Mouse (Mus musculus): Measurements from ENCODE around the gene Rgs3. TPM values are rescaled to one million over a fixed set of nuclear protein-coding genes. Genes with fewer than 3 reads are reported as not detected.

Gene Rgs3
- total RNA-seq, 2 experiments from 2014 or later: 30.5 to 30.6 TPM

DNA sequence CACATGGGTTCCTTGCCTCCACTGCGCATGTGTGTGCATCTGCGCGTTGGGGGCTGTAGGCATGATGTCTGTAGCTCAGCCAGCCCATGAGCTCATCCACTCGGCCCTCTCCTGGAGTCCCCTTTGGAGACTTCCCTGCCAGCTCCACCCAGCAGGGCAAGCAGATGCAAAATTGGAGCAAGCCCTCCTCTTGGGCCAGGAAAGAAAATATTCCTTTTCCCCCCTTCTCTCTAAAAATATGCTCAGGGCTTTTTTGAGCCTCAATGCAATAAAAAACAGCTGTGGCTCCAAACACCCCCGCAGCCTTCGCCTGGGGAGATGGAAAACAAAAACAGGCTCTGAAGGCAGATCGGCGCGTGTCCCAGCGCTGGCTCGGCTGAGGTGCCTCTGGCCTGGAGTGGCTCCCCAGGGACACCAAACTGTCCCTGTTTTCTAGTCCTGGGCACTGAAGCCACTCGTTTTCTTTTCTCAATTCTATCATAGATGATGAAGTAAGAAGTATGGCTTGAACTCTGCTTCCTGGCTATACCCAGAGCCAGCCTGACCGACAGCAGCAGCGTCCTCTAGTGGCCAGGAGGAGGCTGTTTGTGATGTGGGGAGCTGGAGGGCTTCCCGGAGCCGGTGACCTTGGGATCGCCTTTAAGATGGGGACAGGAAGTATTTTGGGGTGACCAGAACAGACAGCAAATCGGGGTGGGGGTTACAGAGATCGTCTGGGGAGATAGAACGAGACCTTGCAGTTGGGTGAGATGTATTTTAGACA lies 168.1 kb downstream of the Rgs3 start:
- intact Hi-C loops (cut with DNase I): no loop called here
- DNase-seq (ENCODE audit: extremely low spot score in 1 of 2, low spot score in 2 of 2): peak in 1 of 2 experiments; percentile 76

DNA sequence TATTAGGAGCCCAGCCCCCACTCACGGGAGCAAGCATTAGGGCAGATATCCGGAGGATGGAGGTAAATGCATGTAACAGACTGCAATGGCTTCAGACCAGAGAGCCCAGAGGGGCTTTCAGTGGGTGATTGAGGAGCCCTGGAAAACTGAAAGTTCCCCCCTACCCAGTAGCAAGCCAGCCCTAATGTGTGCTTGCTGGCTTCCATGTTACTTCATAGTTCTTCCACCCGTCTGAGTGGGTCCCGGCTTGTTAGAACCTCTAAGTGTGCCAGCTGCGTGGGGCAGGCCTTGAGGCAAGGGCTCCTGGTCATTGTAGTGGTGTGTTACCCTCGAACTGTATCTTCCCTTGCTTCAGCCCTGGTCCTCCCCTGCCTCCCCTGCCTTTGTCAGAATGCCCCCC lies 168.8 kb downstream of the Rgs3 start:
- no peak for DNase-seq (ENCODE audit: extremely low spot score in 1 of 2, low spot score in 2 of 2)
- intact Hi-C loops (cut with DNase I): no loop called here

DNA sequence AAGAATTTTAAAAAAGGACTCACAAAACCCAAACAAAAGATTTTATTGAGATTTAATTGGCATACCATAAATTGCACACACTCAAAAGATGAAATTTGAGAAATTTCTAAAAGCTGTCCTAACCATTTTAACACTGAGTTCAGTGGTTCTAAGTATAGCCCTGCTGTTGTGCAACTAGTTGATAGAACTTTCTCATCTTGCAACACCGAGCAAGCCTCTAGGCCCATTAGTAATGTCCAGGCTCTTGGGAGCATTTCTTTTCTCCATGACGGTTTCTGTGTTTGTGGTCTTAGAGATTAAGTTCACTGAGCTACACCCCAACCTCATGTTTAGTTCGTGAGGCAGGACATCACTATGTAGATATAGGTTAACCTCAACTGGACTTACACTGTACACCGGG lies 169.5 kb downstream of the Rgs3 start:
- intact Hi-C loops (cut with DNase I): no loop called here

DNA sequence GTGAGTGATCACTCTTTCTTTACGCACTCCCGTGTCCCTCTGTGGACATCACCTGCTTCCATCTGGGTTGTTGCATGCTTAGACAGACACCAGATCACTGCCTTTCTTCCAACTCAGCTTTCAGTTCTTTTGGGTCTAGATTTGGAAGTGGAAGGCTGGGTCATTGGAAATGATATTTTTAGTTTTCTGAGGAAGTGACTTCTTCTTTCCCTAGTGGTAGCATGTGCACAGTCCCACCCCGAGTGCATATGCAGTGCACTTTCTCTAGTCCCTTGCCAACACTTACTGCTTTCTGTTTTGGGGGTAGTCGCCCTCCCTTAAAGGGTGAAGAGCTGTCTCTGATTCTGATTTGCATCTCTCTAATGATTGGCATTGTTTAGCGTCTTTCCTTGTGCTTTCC lies 170.3 kb downstream of the Rgs3 start:
- DNase-seq (ENCODE audit: extremely low spot score in 1 of 2, low spot score in 2 of 2): no peak
- intact Hi-C loops (cut with DNase I): no loop called here

More for the DNA sequence above, 169.5 kb downstream of the Rgs3 start:
- DNase-seq (ENCODE audit: extremely low spot score in 1 of 2, low spot score in 2 of 2): no peak

DNA sequence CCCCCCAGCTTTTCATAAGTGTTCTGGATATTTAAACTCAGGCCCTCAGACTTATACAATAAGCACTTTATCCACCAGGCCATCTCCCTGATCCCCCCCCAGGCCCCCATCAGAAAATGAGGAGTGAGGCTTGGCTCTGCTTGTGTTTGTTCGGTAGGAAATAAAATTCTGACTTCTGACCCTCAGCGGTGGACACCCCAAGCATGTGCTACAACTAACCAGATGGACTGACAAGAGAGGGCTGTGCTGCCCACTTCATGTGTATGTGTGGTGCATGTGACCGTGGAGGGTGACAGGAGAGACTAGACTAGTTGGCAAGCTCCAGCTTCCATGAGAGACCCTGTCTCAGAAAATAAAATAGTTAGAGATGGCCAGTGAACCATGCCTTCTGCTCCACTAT lies 171.2 kb downstream of the Rgs3 start:
- intact Hi-C loops (cut with DNase I): no loop called here
- DNase-seq (ENCODE audit: extremely low spot score in 1 of 2, low spot score in 2 of 2): no peak

DNA sequence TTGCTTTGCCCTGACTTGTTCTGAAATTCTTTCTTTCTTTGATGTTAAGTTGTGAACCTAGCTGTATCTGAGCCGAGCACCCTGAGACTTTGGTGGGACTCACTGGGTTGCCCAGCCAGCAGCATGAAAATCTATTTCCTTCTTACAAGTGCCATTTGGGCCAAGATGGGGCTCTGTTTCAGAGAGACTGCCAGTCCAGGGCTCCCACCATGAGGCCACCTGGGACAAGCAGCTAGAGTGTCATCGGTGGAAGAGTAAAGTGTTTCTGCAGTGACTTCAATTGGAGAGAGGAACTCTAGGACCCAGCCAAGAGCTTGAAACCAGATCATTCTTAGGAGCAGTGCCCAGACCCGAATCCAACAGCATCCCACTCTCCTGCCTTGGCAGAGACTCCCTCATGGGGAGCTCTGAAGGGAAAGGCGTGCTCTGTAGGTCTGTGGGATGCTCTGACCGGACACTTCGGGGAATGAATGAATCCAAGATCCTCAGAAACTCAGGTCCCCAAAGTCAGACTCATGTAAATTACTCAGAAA lies 171.9 kb downstream of the Rgs3 start:
- DNase-seq (ENCODE audit: extremely low spot score in 1 of 2, low spot score in 2 of 2): no peak
- intact Hi-C loops (cut with DNase I): no loop called here

DNA sequence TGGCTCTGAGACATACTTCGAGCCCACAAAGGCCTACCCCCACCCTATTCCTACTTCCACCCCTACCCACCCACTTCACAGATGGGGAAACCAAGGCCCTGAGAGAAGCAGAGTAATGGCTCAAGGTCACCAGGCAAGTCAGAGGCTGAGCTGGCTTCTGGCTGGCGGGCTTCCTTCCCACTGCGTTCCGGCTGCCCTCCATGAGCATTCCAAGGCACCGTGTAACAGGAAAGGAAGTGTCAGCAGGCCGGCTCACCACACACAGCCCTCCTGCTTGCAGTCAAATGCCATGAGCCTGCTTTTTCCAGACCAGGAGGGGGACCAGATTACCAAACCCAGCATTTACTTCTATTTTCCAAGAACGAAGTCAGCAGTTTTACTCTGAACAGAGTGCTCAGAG lies 172.4 kb downstream of the Rgs3 start:
- DNase-seq (ENCODE audit: extremely low spot score in 1 of 2, low spot score in 2 of 2): peak in 1 of 2 experiments; percentile 43
- intact Hi-C loops (cut with DNase I): no loop called here

DNA sequence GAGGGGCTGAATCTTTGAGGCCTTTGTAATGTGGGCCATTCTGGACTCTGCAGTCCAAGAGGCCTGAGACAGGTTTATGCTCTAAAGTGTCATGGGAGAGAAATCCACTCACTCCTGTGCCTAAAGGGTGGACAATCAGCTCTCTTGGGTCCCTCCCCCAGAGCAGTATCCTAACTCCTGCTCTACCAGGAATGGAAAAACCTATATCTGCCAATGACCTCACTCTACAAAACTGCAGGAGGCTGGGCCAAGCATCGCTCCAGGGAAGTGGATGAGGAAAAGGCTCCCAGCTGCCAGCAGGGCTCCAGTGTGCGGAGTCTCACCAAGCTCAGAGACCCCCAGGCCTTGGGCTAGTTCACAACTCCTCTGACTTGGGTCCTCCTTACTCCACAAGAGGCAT lies 173.2 kb downstream of the Rgs3 start:
- DNase-seq (ENCODE audit: extremely low spot score in 1 of 2, low spot score in 2 of 2): peak in 1 of 2 experiments; percentile 49
- intact Hi-C loops (cut with DNase I): no loop called here

DNA sequence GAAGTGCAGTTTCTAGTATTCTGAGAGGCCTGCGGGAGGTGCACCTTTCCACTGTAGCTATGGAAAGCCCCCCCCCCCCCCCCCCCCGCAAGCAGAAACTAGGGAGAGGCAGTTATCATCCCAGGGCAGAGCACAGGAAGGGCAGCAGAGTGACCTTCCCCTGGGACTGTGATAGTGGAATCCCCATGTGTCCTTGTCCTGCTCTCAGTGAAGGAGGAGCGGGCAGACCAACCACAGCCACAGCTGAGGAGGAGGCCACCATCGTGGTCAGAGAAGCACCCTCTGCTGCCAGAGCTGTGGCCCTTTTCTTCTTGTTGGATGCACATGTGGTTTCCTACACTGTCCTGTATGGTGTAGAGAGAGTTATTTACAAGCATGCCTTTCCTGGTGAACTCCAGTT lies 174.3 kb downstream of the Rgs3 start:
- DNase-seq (ENCODE audit: extremely low spot score in 1 of 2, low spot score in 2 of 2): no peak
- intact Hi-C loops (cut with DNase I): no loop called here

DNA sequence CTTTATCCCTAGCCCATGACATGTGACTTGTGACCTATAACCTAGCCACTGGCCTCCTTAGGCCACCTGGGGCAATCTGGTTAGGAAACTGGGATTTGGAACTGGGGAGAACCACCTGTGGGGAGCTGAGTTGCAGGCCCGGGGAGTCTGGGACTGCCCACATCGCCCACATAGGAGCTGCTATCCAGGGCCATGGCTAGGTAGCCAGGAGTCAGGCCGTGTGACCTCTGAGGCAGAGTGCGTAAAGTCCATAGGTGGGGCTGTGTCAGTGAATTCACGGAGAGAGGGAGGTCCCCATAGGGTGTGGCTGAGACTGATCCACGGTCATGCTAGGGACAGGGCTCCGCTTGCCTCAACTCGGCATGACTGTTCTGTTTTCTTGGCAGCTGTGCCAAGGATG lies 175.6 kb downstream of the Rgs3 start:
- no peak for DNase-seq (ENCODE audit: extremely low spot score in 1 of 2, low spot score in 2 of 2)
- intact Hi-C loops (cut with DNase I): no loop called here

DNA sequence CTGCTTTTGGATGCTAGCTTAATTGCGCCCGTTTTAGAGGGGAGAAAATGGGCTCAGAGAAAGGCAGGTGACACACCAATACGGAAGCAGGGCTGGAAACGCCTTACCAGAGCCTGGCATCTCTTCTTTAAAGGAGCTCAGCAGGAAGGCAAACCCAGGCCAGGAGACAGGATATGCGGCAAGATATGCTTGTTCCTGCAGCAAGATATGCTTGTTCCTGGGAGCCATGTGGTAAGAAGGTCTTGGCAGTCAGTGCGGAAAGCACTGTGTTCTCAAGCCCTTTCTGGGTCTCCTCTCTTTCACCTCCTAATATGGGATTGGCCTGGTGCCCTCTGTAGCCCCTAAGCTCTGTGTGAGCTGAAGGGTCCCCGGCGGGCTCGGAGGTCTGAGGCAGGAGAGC lies 176.2 kb downstream of the Rgs3 start:
- DNase-seq (ENCODE audit: extremely low spot score in 1 of 2, low spot score in 2 of 2): no peak
- intact Hi-C loops (cut with DNase I): no loop called here

DNA sequence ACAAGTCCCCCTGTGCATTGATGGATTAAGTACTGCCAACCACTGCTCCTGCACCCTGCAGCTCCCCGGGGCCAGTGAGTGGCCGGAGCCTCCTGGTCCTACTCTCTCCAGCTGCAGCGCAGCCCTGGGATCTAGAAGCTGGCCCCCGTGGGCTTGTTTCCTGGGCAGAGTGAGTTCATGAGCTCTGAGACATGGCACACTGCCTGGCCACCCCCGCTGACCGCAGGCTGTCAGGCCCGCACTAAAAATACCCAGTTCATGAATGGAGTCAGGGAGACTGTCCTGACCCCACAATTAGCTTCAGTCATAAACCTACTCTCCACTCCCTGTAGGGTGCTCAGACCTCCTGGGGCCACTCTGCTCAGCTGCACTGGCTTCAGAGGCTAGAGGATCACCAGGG lies 176.8 kb downstream of the Rgs3 start:
- intact Hi-C loops (cut with DNase I): no loop called here
- DNase-seq (ENCODE audit: extremely low spot score in 1 of 2, low spot score in 2 of 2): peak in 1 of 2 experiments; percentile 71

DNA sequence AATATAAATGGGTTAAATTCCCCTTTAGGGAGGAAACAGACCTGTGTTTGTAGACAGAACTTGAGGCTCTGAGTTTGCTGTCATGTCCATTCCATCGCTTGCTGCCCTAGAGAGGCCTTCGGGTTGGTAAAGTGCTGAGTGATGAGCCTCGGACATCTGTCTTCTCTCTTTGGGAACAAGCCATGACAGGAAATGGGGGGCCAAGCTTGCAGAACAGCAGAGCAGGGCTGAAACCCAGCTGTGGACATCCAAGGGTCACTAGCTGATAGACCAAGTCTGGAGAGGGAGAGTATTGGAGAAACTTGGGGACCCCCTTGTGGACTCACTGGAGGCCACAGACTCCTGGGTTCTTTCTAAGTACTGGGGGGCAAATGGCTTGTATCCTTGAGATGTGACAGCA lies 177.3 kb downstream of the Rgs3 start:
- peak in 1 of 2 experiments; percentile 45 for DNase-seq (ENCODE audit: extremely low spot score in 1 of 2, low spot score in 2 of 2)
- intact Hi-C loops (cut with DNase I): no loop called here

DNA sequence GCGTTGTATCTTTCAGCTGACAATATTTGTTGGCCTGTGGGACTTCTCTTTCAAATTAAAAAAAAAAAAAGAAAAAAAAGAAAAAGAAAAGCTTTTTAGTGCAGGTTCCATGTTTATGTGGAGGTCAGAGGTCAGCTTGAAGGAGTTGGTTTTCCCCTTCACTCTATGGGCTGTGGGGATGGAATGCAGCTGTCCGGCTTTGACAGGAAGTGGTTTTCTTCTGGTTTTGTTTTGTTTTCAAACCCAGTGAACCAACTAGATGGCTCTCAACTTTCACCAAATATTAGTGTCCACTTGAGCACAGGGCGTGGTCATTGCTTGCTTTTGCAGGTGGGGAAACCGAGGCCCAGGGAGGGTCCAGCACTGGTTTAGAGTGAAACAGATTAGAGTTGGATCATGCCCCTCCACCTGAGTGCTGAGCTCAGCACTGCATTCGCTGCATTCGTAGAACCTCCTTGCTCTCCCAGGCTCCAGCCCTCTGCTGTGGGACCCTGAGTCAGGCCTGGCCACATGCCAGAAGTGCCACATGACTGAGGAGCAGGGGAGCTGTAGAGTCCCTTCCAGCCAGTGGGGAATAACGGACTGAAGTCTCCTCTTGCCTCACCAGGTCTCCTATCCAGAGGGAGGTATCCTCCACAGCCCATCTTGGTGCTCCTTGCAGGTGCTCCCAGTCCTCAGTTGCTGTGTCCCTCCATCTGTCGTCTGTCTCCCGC lies 178.5 kb downstream of the Rgs3 start:
- DNase-seq (ENCODE audit: extremely low spot score in 1 of 2, low spot score in 2 of 2): peak; percentile 44 to 80
- intact Hi-C loops (cut with DNase I): no loop called here

DNA sequence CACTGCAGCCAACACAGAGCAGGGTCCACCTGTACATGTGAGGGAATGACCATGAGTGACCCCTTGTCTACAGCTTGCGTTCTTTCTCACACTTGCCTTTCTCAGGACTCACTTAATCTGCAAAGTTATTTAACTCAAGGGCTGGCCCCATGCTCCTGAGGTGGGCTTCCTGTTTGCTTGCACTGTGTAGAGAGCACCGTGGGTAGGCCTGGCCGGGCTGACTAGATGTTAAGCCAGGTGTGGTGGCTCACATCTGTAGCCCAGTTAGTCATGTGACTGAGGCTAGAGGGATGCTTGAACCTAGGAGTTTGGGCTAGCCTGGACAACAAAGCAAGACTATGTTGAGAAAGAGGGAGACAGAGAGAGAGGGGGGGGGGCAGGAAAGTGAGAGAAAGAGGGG lies 179.3 kb downstream of the Rgs3 start:
- intact Hi-C loops (cut with DNase I): no loop called here
- no peak for DNase-seq (ENCODE audit: extremely low spot score in 1 of 2, low spot score in 2 of 2)

DNA sequence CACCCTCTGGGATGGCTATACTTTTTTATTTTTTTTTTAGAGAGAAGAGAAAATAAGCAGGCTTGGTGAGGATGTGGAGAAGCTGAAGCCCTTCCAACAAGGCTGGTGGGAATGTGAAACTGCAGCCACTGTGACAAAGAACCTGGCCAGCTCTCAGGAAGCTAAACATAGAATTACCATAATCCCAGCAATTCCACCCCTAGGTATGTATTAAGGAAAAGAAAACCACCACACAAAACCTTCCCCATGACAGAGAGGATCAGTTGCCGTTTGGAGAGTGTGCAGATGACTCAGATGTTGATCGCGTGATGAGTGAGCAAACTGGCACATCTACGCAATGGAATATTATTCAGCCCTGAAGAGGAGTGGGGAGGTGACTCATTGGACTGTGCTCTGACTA lies 179.9 kb downstream of the Rgs3 start:
- no peak for DNase-seq (ENCODE audit: extremely low spot score in 1 of 2, low spot score in 2 of 2)
- intact Hi-C loops (cut with DNase I): no loop called here

DNA sequence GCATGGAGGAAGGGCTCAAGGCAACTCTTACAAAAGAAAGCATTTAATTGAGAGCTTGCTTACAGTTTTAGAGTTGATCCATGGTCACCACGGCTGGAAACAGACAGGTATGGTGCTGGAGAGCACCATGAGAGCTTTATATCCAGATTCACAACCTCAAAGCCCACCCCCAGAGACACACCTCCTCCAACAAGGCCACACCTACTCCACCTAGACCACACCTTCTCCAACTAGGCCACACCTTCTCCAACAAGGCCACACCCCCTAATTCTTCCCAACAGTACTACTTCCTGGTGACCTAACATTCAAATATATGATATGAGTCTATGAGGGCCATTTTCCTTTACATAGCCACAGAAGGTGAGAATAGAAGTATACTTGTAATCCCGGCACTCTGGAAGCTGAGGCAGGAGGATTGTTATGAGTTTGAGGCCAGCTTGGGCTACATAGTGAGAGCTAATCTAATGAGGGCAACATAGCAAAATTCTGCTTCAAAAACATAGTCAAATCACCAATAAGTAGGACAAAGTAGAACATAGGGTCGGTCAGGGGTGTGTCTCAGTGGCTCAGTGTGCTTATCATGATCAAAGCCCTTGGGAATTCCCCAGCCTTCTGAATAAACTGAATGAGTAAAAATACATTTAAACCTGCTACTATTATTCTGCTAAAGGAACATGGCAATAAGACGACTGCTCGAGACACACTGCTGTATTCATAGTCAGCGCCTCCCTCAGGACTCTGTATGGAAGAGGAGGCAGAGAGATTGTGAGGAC lies 180.8 kb downstream of the Rgs3 start:
- DNase-seq (ENCODE audit: extremely low spot score in 1 of 2, low spot score in 2 of 2): no peak
- intact Hi-C loops (cut with DNase I): no loop called here

DNA sequence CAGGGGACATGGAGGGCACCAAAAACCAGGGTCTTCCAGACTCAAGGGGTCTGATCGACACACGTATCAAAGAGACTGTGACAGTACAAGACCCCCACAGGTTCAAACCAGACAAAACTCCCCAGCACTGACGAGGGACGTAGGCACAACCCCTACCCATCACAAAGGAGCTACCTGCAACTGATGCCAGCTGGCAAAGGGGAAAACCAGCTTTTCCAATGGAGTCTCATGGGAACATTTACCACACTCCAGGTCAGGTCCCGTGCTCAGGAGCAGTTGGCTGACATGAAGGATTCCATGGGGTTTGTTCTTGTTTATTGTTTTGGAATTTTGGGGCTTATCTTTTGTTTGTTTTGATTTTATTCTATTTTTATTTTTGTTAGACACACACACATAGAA lies 181.4 kb downstream of the Rgs3 start:
- intact Hi-C loops (cut with DNase I): no loop called here
- DNase-seq (ENCODE audit: extremely low spot score in 1 of 2, low spot score in 2 of 2): no peak

DNA sequence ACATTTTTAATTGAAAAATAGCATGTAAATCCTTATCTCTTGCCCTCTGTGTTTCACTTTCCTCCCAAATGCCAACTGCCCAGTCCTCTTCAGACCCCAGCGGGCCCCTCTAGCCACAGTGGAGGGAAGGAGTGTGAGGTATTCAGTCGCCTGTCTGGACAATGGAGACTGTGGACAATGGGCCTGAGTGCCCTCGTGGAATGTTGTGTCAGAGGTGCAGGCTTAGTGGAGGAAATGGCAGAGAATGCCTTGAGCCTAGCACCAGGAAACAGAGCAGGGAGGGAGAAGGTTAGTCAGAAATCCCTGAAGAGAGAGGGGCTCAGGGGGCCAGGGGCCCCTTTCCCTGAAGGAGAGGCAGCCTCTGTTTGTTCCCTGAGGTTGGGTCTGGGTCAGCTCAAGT lies 182.0 kb downstream of the Rgs3 start:
- intact Hi-C loops (cut with DNase I): no loop called here

More for the DNA sequence above, 182.0 kb downstream of the Rgs3 start:
- no peak for DNase-seq (ENCODE audit: extremely low spot score in 1 of 2, low spot score in 2 of 2)
